Mouse (Mus musculus): ENCODE data around the gene Gm21985. TPM values are rescaled to one million over a fixed set of nuclear protein-coding genes. Genes with fewer than 3 reads are reported as not detected.
A peak's percentile ranks its signal among the peaks of the same experiment; 100 is the strongest.
"Not testable (repeated sequence)": the region's sequence is repeated elsewhere in the genome, so short reads cannot be mapped to it uniquely, and the experiment has no call there.

The Gm21985 gene
- total RNA-seq, 2 experiments from 2014 or later, result 0.44 TPM; not detected in 1

GRCm38 (mm10) chr2:112373141-112373540 lies 107.0 kb downstream of the Gm21985 start:
- DNase-seq, result no peak
- intact Hi-C loops (cut with DNase I), result no loop called here

DNA sequence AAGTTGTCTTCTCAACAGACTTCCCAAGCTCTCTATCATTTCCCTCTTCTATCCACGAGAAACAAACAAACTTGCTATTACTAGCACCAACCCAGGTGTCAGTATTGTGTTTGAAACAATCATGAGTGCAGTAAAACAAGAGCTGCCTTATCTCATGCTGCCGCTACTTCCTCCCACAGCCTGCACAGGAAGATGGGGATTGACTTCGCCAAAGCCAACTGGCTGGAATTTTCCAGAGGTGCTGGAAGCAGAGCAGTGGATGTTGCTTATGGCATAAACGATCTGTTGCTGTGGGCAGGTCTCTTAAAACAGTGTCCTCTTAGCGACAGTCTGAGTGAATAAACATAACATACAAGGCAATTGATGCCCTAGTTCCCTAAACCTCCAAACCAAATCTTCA lies 108.5 kb downstream of the Gm21985 start:
- intact Hi-C loops (cut with DNase I), result loop anchor here (5.0 kb wide), 1 partner anchor 78 kb away; the partner anchor contains the start of gene Emc7
- DNase-seq, result no peak

- intact Hi-C loops (cut with DNase I), result loop anchor here (2.0 to 5.0 kb wide), 2 partner anchors 73 to 104 kb away; partner anchors contain the start of gene Emc7
- DNase-seq, result peak; percentile 91 to 93
These were observed 113.1 kb downstream of the Gm21985 start, which contains the start of gene Katnbl1 for GRCm38 (mm10) chr2:112378973-112379898. TSS of gene Katnbl1 (plus strand) at chr2:112379211.

- DNase-seq, result no peak
- intact Hi-C loops (cut with DNase I), result loop anchor here (5.0 kb wide), 1 partner anchor 392 kb away; no protein-coding TSS in a partner anchor
These were observed 114.0 kb downstream of the Gm21985 start for GRCm38 (mm10) chr2:112380131-112380530.

GRCm38 (mm10) chr2:112381219-112381618 lies 115.1 kb downstream of the Gm21985 start:
- DNase-seq, result no peak
- intact Hi-C loops (cut with DNase I), result loop anchor here (5.0 kb wide), 1 partner anchor 391 kb away; no protein-coding TSS in a partner anchor

- intact Hi-C loops (cut with DNase I), result no loop called here
- no peak for DNase-seq
These were observed 124.7 kb downstream of the Gm21985 start for GRCm38 (mm10) chr2:112390843-112391242.

GRCm38 (mm10) chr2:112391346-112392000 lies 125.4 kb downstream of the Gm21985 start:
- no peak for DNase-seq
- intact Hi-C loops (cut with DNase I), result no loop called here

- intact Hi-C loops (cut with DNase I), result no loop called here
- no peak for DNase-seq
These were observed 126.6 kb downstream of the Gm21985 start for GRCm38 (mm10) chr2:112392689-112393088.

GRCm38 (mm10) chr2:112393958-112394357 lies 127.8 kb downstream of the Gm21985 start:
- DNase-seq, result no peak
- intact Hi-C loops (cut with DNase I), result no loop called here

- intact Hi-C loops (cut with DNase I), result no loop called here
These were observed 130.5 kb downstream of the Gm21985 start for GRCm38 (mm10) chr2:112396649-112397048.

GRCm38 (mm10) chr2:112407030-112407429 lies 140.9 kb downstream of the Gm21985 start:
- no peak for DNase-seq
- intact Hi-C loops (cut with DNase I), result no loop called here

More at GRCm38 (mm10) chr2:112396649-112397048, 130.5 kb downstream of the Gm21985 start:
- no peak for DNase-seq

DNA sequence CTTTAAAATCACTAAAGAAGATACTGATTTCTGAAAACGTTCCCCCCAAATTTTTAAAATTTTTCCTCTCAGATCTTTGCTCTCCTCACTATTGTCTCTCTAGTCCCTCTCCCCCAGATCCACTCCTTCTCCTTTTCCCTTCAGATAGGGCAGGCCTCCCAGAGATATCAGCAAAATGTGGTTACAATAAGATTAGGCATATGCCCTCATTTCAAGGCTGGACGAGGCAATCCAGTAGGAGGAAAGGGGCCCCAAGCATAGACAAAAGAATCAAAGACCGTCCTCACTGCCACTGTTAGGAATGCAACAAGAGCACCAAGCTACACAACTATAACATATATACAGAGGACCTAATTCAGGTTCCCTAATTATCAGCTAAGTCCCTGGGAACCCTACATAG lies 159.2 kb downstream of the Gm21985 start:
- intact Hi-C loops (cut with DNase I), result no loop called here
- no peak for DNase-seq

- intact Hi-C loops (cut with DNase I); DNase-seq: not testable (repeated sequence)
These were observed 162.4 kb downstream of the Gm21985 start for GRCm38 (mm10) chr2:112428534-112428933.

DNA sequence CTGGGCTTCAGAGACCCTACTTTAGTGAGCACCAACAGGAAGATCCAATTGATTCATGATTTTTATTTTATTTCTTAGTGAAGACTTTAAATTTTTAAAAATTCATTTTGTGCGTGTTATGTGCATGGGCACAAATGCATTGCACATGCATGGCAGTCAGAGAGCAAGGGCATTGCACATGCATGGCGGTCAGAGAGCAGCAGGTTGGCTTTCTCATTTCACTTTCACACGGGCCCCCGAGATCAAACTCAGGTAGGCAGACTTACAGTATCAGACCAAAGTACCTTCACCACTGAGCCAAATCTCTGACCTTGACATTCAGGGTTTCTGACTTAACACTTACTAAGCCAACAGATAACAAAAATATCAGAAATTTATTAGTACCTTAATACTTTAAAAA lies 163.6 kb downstream of the Gm21985 start:
- intact Hi-C loops (cut with DNase I), result no loop called here
- DNase-seq, result no peak

DNA sequence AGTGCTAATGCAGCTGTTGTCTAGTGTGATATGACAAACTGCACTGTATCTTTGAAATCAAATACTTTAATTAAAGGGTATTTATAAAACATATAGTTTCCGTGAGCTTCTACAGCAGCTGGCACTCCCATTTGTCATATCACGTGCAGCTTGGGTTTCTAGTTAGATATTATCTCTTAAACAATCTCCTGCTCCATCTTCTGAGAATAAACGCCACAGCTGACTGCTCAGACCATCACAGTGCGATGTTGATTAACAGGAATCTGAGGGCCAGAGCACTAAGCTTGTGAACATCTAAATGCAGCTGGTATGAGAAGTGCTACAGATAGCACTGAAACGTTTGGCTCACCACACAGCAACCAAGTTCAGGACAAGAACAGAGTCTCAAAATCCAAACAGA lies 164.3 kb downstream of the Gm21985 start:
- intact Hi-C loops (cut with DNase I), result no loop called here
- no peak for DNase-seq

DNA sequence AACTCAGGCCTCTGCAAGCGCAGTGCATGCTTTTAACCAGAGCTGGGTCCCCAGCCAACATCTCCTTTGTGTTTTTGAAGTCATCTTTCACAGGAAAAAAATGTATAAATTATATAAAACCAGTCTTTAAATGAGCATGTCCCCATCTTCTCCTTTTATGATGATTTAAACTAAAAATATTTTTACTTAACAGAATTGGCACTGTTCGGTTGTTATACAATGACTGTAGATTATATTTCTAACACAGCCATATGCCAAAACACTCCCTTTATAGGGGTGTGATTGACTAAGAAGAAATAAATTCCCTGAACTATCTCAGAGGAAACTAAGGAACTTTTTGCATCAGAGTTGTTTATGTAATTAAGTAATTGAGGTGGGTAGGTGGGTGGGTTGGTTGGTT lies 166.4 kb downstream of the Gm21985 start:
- DNase-seq, result no peak
- intact Hi-C loops (cut with DNase I), result no loop called here

DNA sequence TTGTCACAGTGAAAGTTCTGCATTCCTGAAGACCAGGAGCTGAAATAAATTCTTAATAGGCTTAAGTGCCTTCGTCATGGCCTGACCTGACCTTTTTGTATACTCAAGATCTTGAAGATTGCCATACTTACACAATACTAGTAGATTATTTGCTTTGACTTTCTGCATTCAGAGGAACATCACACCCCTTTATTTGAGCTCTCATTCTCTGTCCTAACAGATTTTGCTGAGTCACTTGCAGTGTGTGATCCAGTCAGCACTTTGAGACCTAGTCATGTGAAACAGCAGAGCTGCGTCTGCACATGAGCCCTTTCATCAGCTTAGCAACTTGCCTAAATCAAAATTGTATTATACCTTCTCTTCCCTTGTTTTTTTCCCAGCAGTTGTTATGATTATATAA lies 167.2 kb downstream of the Gm21985 start:
- intact Hi-C loops (cut with DNase I), result no loop called here
- no peak for DNase-seq

- intact Hi-C loops (cut with DNase I), result no loop called here
These were observed 170.2 kb downstream of the Gm21985 start for GRCm38 (mm10) chr2:112436292-112436691.

DNA sequence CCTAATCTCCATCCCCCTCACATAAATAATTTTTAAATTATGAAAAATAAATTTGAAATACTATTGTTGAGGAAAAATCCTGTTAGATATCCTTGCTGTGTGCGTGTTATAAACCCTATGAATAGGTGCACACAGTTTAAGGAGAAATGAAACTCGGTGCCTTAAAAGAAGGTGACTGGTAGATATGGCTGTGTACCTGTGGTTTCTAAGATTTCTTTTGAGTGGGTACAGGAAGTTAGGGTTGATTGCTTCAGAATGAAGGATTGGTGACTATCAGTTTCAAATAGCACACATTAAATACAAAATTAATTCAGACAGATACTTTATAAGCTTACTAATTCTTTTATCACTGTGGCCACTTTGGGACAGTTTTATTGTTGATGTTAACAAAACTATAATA lies 171.5 kb downstream of the Gm21985 start:
- intact Hi-C loops (cut with DNase I), result no loop called here
- no peak for DNase-seq

More at GRCm38 (mm10) chr2:112436292-112436691, 170.2 kb downstream of the Gm21985 start:
- no peak for DNase-seq

DNA sequence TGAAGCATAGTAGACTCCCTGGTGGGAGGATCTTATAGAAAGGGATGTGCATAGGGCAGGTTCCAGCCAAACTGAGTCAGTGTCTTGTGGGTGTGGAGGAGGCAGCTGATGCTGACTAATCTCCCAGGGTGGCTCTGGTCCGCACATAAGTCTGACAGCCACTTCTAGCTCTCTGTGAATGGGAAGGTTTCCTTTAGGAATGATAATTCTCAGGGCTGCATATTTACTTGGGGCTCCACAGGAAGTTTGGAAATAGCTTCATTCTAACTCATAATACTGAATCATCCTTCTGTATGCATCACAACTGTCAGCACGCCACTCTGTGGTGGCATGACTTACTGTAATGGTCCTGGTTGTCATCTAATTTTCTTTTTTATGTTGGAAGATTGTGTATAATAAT lies 177.4 kb downstream of the Gm21985 start:
- intact Hi-C loops (cut with DNase I), result no loop called here
- DNase-seq, result no peak

DNA sequence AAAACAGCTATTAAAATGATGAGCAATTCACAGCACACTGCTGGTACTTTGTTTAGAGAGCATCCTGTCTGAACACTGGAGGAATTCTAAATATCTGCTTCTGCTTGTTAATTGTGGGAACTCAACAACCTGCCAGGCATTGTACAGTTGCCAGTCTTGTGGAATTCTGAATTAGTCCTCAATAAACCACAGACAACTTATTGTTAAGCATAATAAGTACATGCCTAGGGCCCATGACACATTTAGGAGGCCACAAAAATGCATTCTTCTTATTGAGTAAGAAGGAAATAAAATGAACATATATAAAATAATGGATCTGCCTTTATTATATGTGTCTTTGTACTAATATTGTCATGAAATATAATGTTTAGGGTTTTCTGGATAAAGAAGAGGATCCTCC lies 179.4 kb downstream of the Gm21985 start:
- intact Hi-C loops (cut with DNase I), result no loop called here
- DNase-seq, result no peak
